8 mouse cellular contexts compared by ENCODE assay signal in genomic region chr13:91462395-91462794, GRCm38 (mm10). TPM values are rescaled to one million over a fixed set of nuclear protein-coding genes. Genes with fewer than 3 reads are reported as not detected.
DNase-seq lines count a peak whose midpoint lies in the region; ATAC-seq and TF ChIP-seq lines count a peak whose summit lies in the region.

No protein-coding gene starts in this region.

- no peaks in the 10 kb centered on the region for H3K9me3 ChIP-seq in intestine, embryonic 16.5 days (ENCODE audit: control insufficient read depth, low read length)
- no peaks in the 10 kb centered on the region for H3K9me3 ChIP-seq in stomach, embryonic 14.5 days (ENCODE audit: control insufficient read depth, low read depth, low read length)

- no peak for DNase-seq in cerebellum, adult 2 months
- no peak for DNase-seq in cerebellum, postnatal 25 days
- peak; percentile 10 for DNase-seq in retina, embryonic 14.5 days (ENCODE audit: low spot score)
- DNase-seq in retina, postnatal 1 day: no peak
- DNase-seq in gastrocnemius, adult 18-20 months (ENCODE audit: low spot score): no peak
- no peak for DNase-seq in right cerebral cortex, postnatal 14 days

- peak overlapping the region; percentile 19 for H3K4me3 ChIP-seq in cerebellum, adult 2 months (replicated peaks; ENCODE audit: insufficient read depth, low read depth, low read length)
- H3K4me3 ChIP-seq in intestine, embryonic 16.5 days (ENCODE audit: low read length): peak overlapping the region; percentile 88
- H3K4me3 ChIP-seq in stomach, embryonic 14.5 days (ENCODE audit: low read depth, low read length): peak overlapping the region; percentile 90

- no peak for TF ChIP-seq POLR2A in cerebellum, adult 2 months (IDR thresholded peaks at IDR 0.05; ENCODE audit: borderline replicate concordance, insufficient read depth, low read length)

- no peak for TF ChIP-seq CTCF in cerebellum, adult 2 months (IDR thresholded peaks at IDR 0.05; ENCODE audit: borderline replicate concordance, insufficient read depth, low read depth, low read length)

- H3K36me3 ChIP-seq in intestine, embryonic 16.5 days (ENCODE audit: control insufficient read depth, insufficient read depth, low read length): no peaks in the 10 kb centered on the region
- H3K36me3 ChIP-seq in stomach, embryonic 14.5 days (ENCODE audit: control insufficient read depth, insufficient read depth, low read length): no peaks in the 10 kb centered on the region

- no peak overlapping the region for H3K27ac ChIP-seq in cerebellum, adult 2 months (ENCODE audit: insufficient read depth, low read length)
- H3K27ac ChIP-seq in intestine, embryonic 16.5 days (ENCODE audit: low read length): no peak overlapping the region
- peak overlapping the region; percentile 93; the same call in 1 of the 2 replicates for H3K27ac ChIP-seq in stomach, embryonic 14.5 days (ENCODE audit: low read length)

- H3K4me2 ChIP-seq in intestine, embryonic 16.5 days (ENCODE audit: low read depth, low read length): peak overlapping the region; percentile 87
- H3K4me2 ChIP-seq in stomach, embryonic 14.5 days (replicated peaks; ENCODE audit: low read depth, low read length): peak overlapping the region; percentile 78

- H3K9ac ChIP-seq in intestine, embryonic 16.5 days (ENCODE audit: low read depth, low read length): peak overlapping the region; percentile 91
- peak overlapping the region; percentile 89 for H3K9ac ChIP-seq in stomach, embryonic 14.5 days (replicated peaks; ENCODE audit: low read depth, low read length)

- no peaks in the 10 kb centered on the region; the same call in 1 of the 2 replicates for H3K4me1 ChIP-seq in cerebellum, adult 2 months (ENCODE audit: control insufficient read depth, insufficient read depth, low read length)
- peaks cover 7% of the 10 kb centered on the region for H3K4me1 ChIP-seq in intestine, embryonic 16.5 days (ENCODE audit: control insufficient read depth, insufficient read depth, low read length)
- H3K4me1 ChIP-seq in stomach, embryonic 14.5 days (ENCODE audit: control insufficient read depth, insufficient read depth, low read length): peaks cover 9% of the 10 kb centered on the region

- no peaks in the 10 kb centered on the region for H3K27me3 ChIP-seq in cerebellum, adult 2 months (ENCODE audit: control insufficient read depth, insufficient read depth, low read length)
- H3K27me3 ChIP-seq in intestine, embryonic 16.5 days (replicated peaks; ENCODE audit: control insufficient read depth, insufficient read depth, low read length): no peaks in the 10 kb centered on the region
- H3K27me3 ChIP-seq in stomach, embryonic 14.5 days (ENCODE audit: control insufficient read depth, insufficient read depth, low read length): no peaks in the 10 kb centered on the region

- ATAC-seq in intestine, embryonic 16.5 days: no peak
- ATAC-seq in stomach, embryonic 14.5 days (ENCODE audit: insufficient number of reproducible peaks, insufficient read depth, low FRiP score, low read depth): no peak

- 24% methylated on average over 1 of the region's 2 CpGs for WGBS in cerebellum, adult 2 months
- 19% methylated on average over 1 of the region's 2 CpGs for WGBS in intestine, embryonic 16.5 days
- 2% methylated on average over 2 of the region's 2 CpGs for WGBS in stomach, embryonic 14.5 days

RNA-seq across cellular contexts. Expression of gene Ssbp2, which starts 2.3 kb away (rescaled TPM):
- polyA plus RNA-seq in cerebellum, adult 2 months (2012; rRNA removed): 73.0 and 75.2 TPM in 2 replicates
- polyA plus RNA-seq in intestine, embryonic 16.5 days (2015; fragmentation: Nextera tagmentation; extraction: Ambion mirVana): 65.1 and 78.7 TPM in 2 replicates
- polyA plus RNA-seq in stomach, embryonic 14.5 days (2014; fragmentation: Nextera tagmentation; extraction: Ambion mirVana): 161 and 171 TPM in 2 replicates
- 10 to 100 TPM; 21.3 to 23.4 TPM for total RNA-seq in gastrocnemius, adult 18-20 months (2021)

Comparison
In these comparisons a context has a peak if more than half of its experiments do, and no peak if none do; other contexts are left out.
1. H3K4me3 ChIP-seq: peak in every context shown above with its lines; median percentile 90 in stomach, embryonic 14.5 days; 88 in intestine, embryonic 16.5 days; 19 in cerebellum, adult 2 months.